Mouse (Mus musculus): ENCODE measurements around the gene Polr2i.

- TF ChIP-seq TCF12 (IDR thresholded peaks at IDR 0.05; ENCODE audit: insufficient read depth, poor library complexity, severe bottlenecking) = no peak
- TF ChIP-seq POLR2A (IDR thresholded peaks at IDR 0.05; ENCODE audit: insufficient read length, low read depth) = no peak
- no peak for TF ChIP-seq E2F4 (IDR thresholded peaks at IDR 0.05; ENCODE audit: insufficient read depth)
- TF ChIP-seq POLR2AphosphoS2 (IDR thresholded peaks at IDR 0.05; ENCODE audit: insufficient read length, low read depth) = no peak
These were observed 33.8 kb downstream of the Polr2i start for GRCm38 (mm10) chr7:30265531-30265930.

Measured in myocyte (in vitro differentiated cells).